28 mouse cellular contexts compared by ENCODE assay signal in genomic region chr11:116133497-116133896, GRCm38 (mm10). TPM values are rescaled to one million over a fixed set of nuclear protein-coding genes. Genes with fewer than 3 reads are reported as not detected.
DNase-seq lines count a peak whose midpoint lies in the region; TF ChIP-seq lines count a peak whose summit lies in the region.
"Had no signal": no experiment of that assay in that cellular context is flagged by ENCODE, and none has a peak within 500 bp of the region (broad histone marks: within the 10 kb centered on the region; RNA-seq: fewer than 3 reads in every experiment).

No protein-coding gene starts in this region.

- H3K27me3 ChIP-seq in limb, embryonic 10.5 days (ENCODE audit: low read depth, poor library complexity, severe bottlenecking) = peaks cover 8% of the 10 kb centered on the region; the same call in 1 of the 2 replicates
- H3K27me3 ChIP-seq in kidney, adult 2 months (replicated peaks; ENCODE audit: control insufficient read depth, insufficient read depth, low read length) = no peaks in the 10 kb centered on the region
- H3K27me3 ChIP-seq: embryonic facial prominence, embryonic 12.5 days; forebrain, embryonic 15.5 days; intestine, embryonic 15.5 days; limb, embryonic 13.5 days; liver, embryonic 12.5 days; midbrain, embryonic 15.5 days had no signal

- no peak overlapping the region for H3K4me3 ChIP-seq in layer of hippocampus, adult 2 months
- H3K4me3 ChIP-seq in limb, embryonic 10.5 days = no peak overlapping the region
- H3K4me3 ChIP-seq in kidney, adult 2 months (ENCODE audit: insufficient read depth, low read depth, low read length) = no peak overlapping the region
- H3K4me3 ChIP-seq: embryonic facial prominence, embryonic 12.5 days; forebrain, embryonic 10.5 days; forebrain, embryonic 15.5 days; intestine, embryonic 15.5 days; limb, embryonic 13.5 days; liver, embryonic 12.5 days; midbrain, embryonic 10.5 days; midbrain, embryonic 15.5 days had no signal

- TF ChIP-seq POLR2A in kidney, adult 2 months (IDR thresholded peaks at IDR 0.05; ENCODE audit: low read depth, low read length) = no peak

- H3K27ac ChIP-seq in layer of hippocampus, adult 2 months = 0 out of 2 replicates have a peak overlapping the region, but pooled peaks have one; percentile 18
- 0 out of 2 replicates have a peak overlapping the region, but pooled peaks have one; percentile 17 for H3K27ac ChIP-seq in limb, embryonic 10.5 days
- H3K27ac ChIP-seq in kidney, adult 2 months (ENCODE audit: insufficient read depth, low read depth, low read length) = no peak overlapping the region
- H3K27ac ChIP-seq: embryonic facial prominence, embryonic 12.5 days; forebrain, embryonic 10.5 days; forebrain, embryonic 15.5 days; intestine, embryonic 15.5 days; kidney, postnatal 0 days; limb, embryonic 13.5 days; liver, embryonic 12.5 days; macrophage; midbrain, embryonic 10.5 days; midbrain, embryonic 15.5 days; stomach, postnatal 0 days had no signal

- TF ChIP-seq CTCF in layer of hippocampus, adult 2 months (conservative IDR thresholded peaks at IDR 0.05) = no peak
- TF ChIP-seq CTCF in kidney, adult 2 months (conservative IDR thresholded peaks at IDR 0.05; ENCODE audit: insufficient read depth, insufficient read length, low read depth, low read length) = no peak

- WGBS in limb, embryonic 10.5 days = 65% methylated on average over 5 of the region's 5 CpGs
- WGBS in kidney, adult 2 months = 70% methylated on average over 5 of the region's 5 CpGs

- peaks cover 47% of the 10 kb centered on the region for H3K4me1 ChIP-seq in limb, embryonic 10.5 days
- H3K4me1 ChIP-seq in kidney, adult 2 months (ENCODE audit: control insufficient read depth, insufficient read depth, low read length) = peaks cover 15% of the 10 kb centered on the region

- no peaks in the 10 kb centered on the region for H3K9me3 ChIP-seq in limb, embryonic 10.5 days (replicated peaks)
- H3K9me3 ChIP-seq: embryonic facial prominence, embryonic 12.5 days; forebrain, embryonic 10.5 days; forebrain, embryonic 15.5 days; intestine, embryonic 15.5 days; limb, embryonic 13.5 days; liver, embryonic 12.5 days; midbrain, embryonic 10.5 days; midbrain, embryonic 15.5 days had no signal

- no peak for DNase-seq in layer of hippocampus, adult 2 months (ENCODE audit: low spot score in 2 of 2)
- DNase-seq in layer of hippocampus, postnatal 14 days (ENCODE audit: low spot score in 2 of 2) = no peak
- DNase-seq in testis, postnatal 10 days (ENCODE audit: low spot score) = peak; percentile 39
- DNase-seq in testis, postnatal 14 days (ENCODE audit: low spot score) = no peak
- DNase-seq in limb, embryonic 10.5 days (ENCODE audit: low spot score) = no peak
- DNase-seq in kidney, adult 2 months = no peak
- DNase-seq in left cerebral cortex, adult 8-10 months (ENCODE audit: low spot score in 2 of 2) = no peak
- DNase-seq: adrenal gland, adult 8-10 months; B cell, adult 2 months; cerebellum, adult 8-10 months; cerebellum, postnatal 36 days; gastrocnemius, postnatal 36 days; heart, postnatal 14 days; kidney, adult 8-10 months; kidney, postnatal 4 days; liver, postnatal 0 days; right cerebral cortex, postnatal 4 days had no signal

- peaks cover 60% of the 10 kb centered on the region for H3K36me3 ChIP-seq in limb, embryonic 10.5 days
- H3K36me3 ChIP-seq in kidney, adult 2 months (ENCODE audit: control insufficient read depth, insufficient read depth, low read length) = no peaks in the 10 kb centered on the region

RNA-seq across cellular contexts. Expression of gene Trim65, which starts 2.6 kb away (rescaled TPM):
- total RNA-seq in layer of hippocampus, adult 2 months (2021) = 1 to 10 TPM; 6.9 to 7.7 TPM
- 1 to 10 TPM; 6.0 to 6.6 TPM for total RNA-seq in layer of hippocampus, postnatal 14 days (2021)
- 1.9 and 2.1 TPM in 2 replicates for polyA plus RNA-seq in limb, embryonic 10.5 days (2016; fragmentation: Nextera tagmentation; extraction: Ambion mirVana)
- 9.5 and 9.6 TPM in 2 replicates for polyA plus RNA-seq in kidney, adult 2 months (2012; rRNA removed)
- total RNA-seq in left cerebral cortex, adult 8-10 months (2022) = 1 to 10 TPM; 6.3 to 7.7 (median 7.4) TPM

RNA-seq across cellular contexts. Expression of gene Mrpl38, which starts 5.2 kb away (rescaled TPM):
- 10 to 100 TPM; 64.6 to 66.8 TPM for total RNA-seq in layer of hippocampus, adult 2 months (2021)
- total RNA-seq in layer of hippocampus, postnatal 14 days (2021) = 10 to 100 TPM; 55.3 to 63.7 TPM
- polyA plus RNA-seq in limb, embryonic 10.5 days (2016; fragmentation: Nextera tagmentation; extraction: Ambion mirVana) = 116 and 118 TPM in 2 replicates
- polyA plus RNA-seq in kidney, adult 2 months (2012; rRNA removed) = 69.9 and 70.7 TPM in 2 replicates
- 10 to 100 TPM; 43.3 to 64.9 (median 56.2) TPM for total RNA-seq in left cerebral cortex, adult 8-10 months (2022)

RNA-seq across cellular contexts. Expression of gene Trim47, which starts 6.5 kb away (rescaled TPM):
- total RNA-seq in layer of hippocampus, adult 2 months (2021) = 1 to 10 TPM; 4.6 to 7.2 TPM
- total RNA-seq in layer of hippocampus, postnatal 14 days (2021) = 1 to 10 TPM; 5.7 to 7.8 TPM
- polyA plus RNA-seq in limb, embryonic 10.5 days (2016; fragmentation: Nextera tagmentation; extraction: Ambion mirVana) = 3.2 and 4.9 TPM in 2 replicates
- polyA plus RNA-seq in kidney, adult 2 months (2012; rRNA removed) = 34.9 and 39.6 TPM in 2 replicates
- total RNA-seq in left cerebral cortex, adult 8-10 months (2022) = 1 to 10 TPM; 5.6 to 8.1 (median 7.0) TPM

RNA-seq across cellular contexts. Expression of gene Fbf1, which starts 34.5 kb away (rescaled TPM):
- 10 to 100 TPM; 91.6 to 96.4 TPM for total RNA-seq in layer of hippocampus, adult 2 months (2021)
- total RNA-seq in layer of hippocampus, postnatal 14 days (2021) = 100 to 1,000 TPM in 1 of 2 experiments, 10 to 100 TPM in 1; 87.9 to 102 TPM
- 51.7 and 56.8 TPM in 2 replicates for polyA plus RNA-seq in limb, embryonic 10.5 days (2016; fragmentation: Nextera tagmentation; extraction: Ambion mirVana)
- polyA plus RNA-seq in kidney, adult 2 months (2012; rRNA removed) = 24.0 TPM in 2 replicates
- 10 to 100 TPM; 68.8 to 81.3 (median 76.5) TPM for total RNA-seq in left cerebral cortex, adult 8-10 months (2022)

RNA-seq across cellular contexts. Expression of gene Wbp2, which starts 46.7 kb away (rescaled TPM):
- 100 to 1,000 TPM; 417 to 440 TPM for total RNA-seq in layer of hippocampus, adult 2 months (2021)
- total RNA-seq in layer of hippocampus, postnatal 14 days (2021) = 100 to 1,000 TPM; 287 to 295 TPM
- 54.8 and 56.9 TPM in 2 replicates for polyA plus RNA-seq in limb, embryonic 10.5 days (2016; fragmentation: Nextera tagmentation; extraction: Ambion mirVana)
- polyA plus RNA-seq in kidney, adult 2 months (2012; rRNA removed) = 391 and 392 TPM in 2 replicates
- 100 to 1,000 TPM; 414 to 460 (median 438) TPM for total RNA-seq in left cerebral cortex, adult 8-10 months (2022)
